Mouse (Mus musculus) monocyte, adult 2 months (primary cell): ENCODE measurements around the gene Sgcd.

Experiments
- DNase-seq, 2 experiments: peaks; one replicate each; pipeline ENCODE4 v3.0.0; 2022; ENCODE audit warnings: low spot score in 2 of 2, low read depth in 1 of 2

Gene Sgcd

GRCm38 (mm10) chr11:47988697-47989533, at the start of gene Sgcd:
TSS of gene Sgcd (minus strand) at chr11:47988969.
- no peak for DNase-seq

- DNase-seq: no peak
Observed at GRCm38 (mm10) chr11:48038051-48038450, 49.3 kb upstream of the Sgcd start.

GRCm38 (mm10) chr11:48012836-48013235, 24.1 kb upstream of the Sgcd start:
- no peak for DNase-seq

- DNase-seq: no peak
Observed at GRCm38 (mm10) chr11:47988333-47988696, 454 bp downstream of the Sgcd start.

GRCm38 (mm10) chr11:47987893-47988267, 889 bp downstream of the Sgcd start:
- DNase-seq: no peak

- DNase-seq: no peak
Observed at GRCm38 (mm10) chr11:47987251-47987892, 1.4 kb downstream of the Sgcd start.

GRCm38 (mm10) chr11:47982152-47982551, 6.6 kb downstream of the Sgcd start:
- DNase-seq: no peak

- no peak for DNase-seq
Observed at GRCm38 (mm10) chr11:47981108-47981507, 7.7 kb downstream of the Sgcd start.

- no peak for DNase-seq
Observed at GRCm38 (mm10) chr11:47953291-47953690, 35.5 kb downstream of the Sgcd start.

- DNase-seq: no peak
Observed at GRCm38 (mm10) chr11:47952366-47952765, 36.4 kb downstream of the Sgcd start.

- no peak for DNase-seq
Observed at GRCm38 (mm10) chr11:47939795-47940194, 49.0 kb downstream of the Sgcd start.

- DNase-seq: no peak
Observed at GRCm38 (mm10) chr11:47917616-47918015, 71.2 kb downstream of the Sgcd start.

- DNase-seq: no peak
Observed at GRCm38 (mm10) chr11:47891617-47892172, 97.1 kb downstream of the Sgcd start.

GRCm38 (mm10) chr11:47890315-47890714, 98.5 kb downstream of the Sgcd start:
- no peak for DNase-seq

- no peak for DNase-seq
Observed at GRCm38 (mm10) chr11:47885310-47885709, 103.5 kb downstream of the Sgcd start.

- no peak for DNase-seq
Observed at GRCm38 (mm10) chr11:47883545-47883944, 105.2 kb downstream of the Sgcd start.

GRCm38 (mm10) chr11:47876633-47877170, 112.1 kb downstream of the Sgcd start:
- DNase-seq: no peak

- no peak for DNase-seq
Observed at GRCm38 (mm10) chr11:47845894-47846293, 142.9 kb downstream of the Sgcd start.

GRCm38 (mm10) chr11:47833283-47833682, 155.5 kb downstream of the Sgcd start:
- no peak for DNase-seq

- no peak for DNase-seq
Observed at GRCm38 (mm10) chr11:47810307-47810706, 178.5 kb downstream of the Sgcd start.

GRCm38 (mm10) chr11:47804101-47804715, 184.6 kb downstream of the Sgcd start:
- DNase-seq: no peak

GRCm38 (mm10) chr11:47777916-47778226, 210.9 kb downstream of the Sgcd start:
- DNase-seq: no peak
